Mouse (Mus musculus): ENCODE measurements around the gene Ppa1. TPM values are rescaled to one million over a fixed set of nuclear protein-coding genes. Genes with fewer than 3 reads are reported as not detected.

The Ppa1 gene
- polyA plus RNA-seq, 1 experiment from 2014 or later: 213 TPM

DNA sequence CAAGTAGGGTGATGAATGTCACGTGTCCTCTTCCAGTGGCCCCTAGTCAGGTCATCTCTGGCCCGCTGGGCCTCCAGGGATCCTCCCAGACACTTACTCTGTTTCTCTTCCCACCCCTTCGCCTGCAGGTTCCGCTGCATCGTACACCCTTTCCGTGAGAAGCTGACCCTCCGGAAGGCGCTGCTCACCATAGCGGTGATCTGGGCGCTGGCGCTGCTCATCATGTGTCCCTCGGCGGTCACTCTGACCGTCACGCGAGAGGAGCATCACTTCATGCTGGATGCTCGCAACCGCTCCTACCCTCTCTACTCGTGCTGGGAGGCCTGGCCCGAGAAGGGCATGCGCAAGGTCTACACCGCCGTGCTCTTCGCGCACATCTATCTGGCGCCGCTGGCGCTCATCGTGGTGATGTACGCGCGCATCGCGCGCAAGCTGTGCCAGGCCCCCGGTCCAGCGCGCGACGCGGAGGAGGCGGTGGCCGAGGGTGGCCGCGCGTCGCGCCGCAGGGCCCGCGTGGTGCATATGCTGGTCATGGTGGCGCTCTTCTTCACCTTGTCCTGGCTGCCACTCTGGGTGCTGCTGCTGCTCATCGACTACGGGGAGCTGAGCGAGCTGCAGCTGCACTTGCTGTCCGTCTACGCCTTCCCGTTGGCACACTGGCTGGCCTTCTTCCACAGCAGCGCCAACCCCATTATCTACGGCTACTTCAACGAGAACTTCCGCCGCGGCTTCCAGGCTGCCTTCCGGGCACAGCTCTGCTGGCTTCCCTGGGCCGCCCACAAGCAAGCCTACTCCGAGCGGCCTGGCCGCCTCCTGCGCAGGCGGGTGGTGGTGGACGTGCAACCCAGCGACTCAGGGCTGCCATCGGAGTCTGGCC is 22.7 kb upstream of the Ppa1 start:
- Histone ChIP-seq H3K9ac (peak overlapping the region; percentile 30), H3K27ac (ENCODE audit: low read depth) (no peak overlapping the region), H3K9me3 (ENCODE audit: low read depth, low read length) (no peaks in the 10 kb centered on the region), H3K4me2 (peak overlapping the region; percentile 82), H3K4me1 (ENCODE audit: insufficient read depth) (no peaks in the 10 kb centered on the region), H3K36me3 (ENCODE audit: insufficient read depth) (no peaks in the 10 kb centered on the region), H3K4me3 (ENCODE audit: low read depth, low read length) (peak overlapping the region; percentile 40), H3K27me3 (ENCODE audit: insufficient read depth, low read length) (peaks cover 22% of the 10 kb centered on the region)
- ATAC-seq (ENCODE audit: insufficient read depth) (0 out of 2 replicates have a peak, but pooled peaks have one; percentile 21), DNase-seq (peak; percentile 43)
- no peak for TF ChIP-seq CTCF (IDR thresholded peaks at IDR 0.05; ENCODE audit: low read depth)
- 2% methylated on average over 74 of the region's 74 CpGs for WGBS

DNA sequence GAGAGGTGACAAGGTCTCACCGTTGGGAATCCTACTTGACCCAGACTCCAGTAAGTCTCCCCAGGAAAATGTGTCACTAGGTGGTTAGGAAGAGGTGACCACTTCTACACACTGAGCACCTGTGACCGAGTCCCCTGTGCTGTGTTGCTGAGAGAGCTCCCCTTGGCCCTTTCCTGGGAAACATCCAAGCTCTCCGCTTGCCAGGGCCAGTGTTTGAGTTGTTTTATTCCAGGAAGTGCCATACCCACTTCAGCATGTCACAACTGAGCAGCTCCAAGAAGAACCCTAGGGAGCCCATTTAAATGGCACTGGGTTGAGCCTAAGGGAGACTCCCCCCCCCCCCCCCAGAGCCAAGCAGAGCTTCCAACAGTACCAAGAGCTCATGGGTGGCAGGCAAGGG is 21.8 kb upstream of the Ppa1 start:
- WGBS: 68% methylated on average over 3 of the region's 3 CpGs
- TF ChIP-seq CTCF (IDR thresholded peaks at IDR 0.05; ENCODE audit: low read depth): no peak
- no peak for DNase-seq
- no peak overlapping the region for H3K4me3 ChIP-seq (ENCODE audit: low read depth, low read length)
- no peak overlapping the region for H3K27ac ChIP-seq (ENCODE audit: low read depth)
- peaks cover 22% of the 10 kb centered on the region for H3K27me3 ChIP-seq (ENCODE audit: insufficient read depth, low read length)
- no peaks in the 10 kb centered on the region for H3K9me3 ChIP-seq (ENCODE audit: low read depth, low read length)
- H3K36me3 ChIP-seq (ENCODE audit: insufficient read depth): no peaks in the 10 kb centered on the region
- no peak overlapping the region for H3K9ac ChIP-seq
- H3K4me2 ChIP-seq: no peak overlapping the region
- peak; percentile 35 for ATAC-seq (ENCODE audit: insufficient read depth)
- no peaks in the 10 kb centered on the region for H3K4me1 ChIP-seq (ENCODE audit: insufficient read depth)

DNA sequence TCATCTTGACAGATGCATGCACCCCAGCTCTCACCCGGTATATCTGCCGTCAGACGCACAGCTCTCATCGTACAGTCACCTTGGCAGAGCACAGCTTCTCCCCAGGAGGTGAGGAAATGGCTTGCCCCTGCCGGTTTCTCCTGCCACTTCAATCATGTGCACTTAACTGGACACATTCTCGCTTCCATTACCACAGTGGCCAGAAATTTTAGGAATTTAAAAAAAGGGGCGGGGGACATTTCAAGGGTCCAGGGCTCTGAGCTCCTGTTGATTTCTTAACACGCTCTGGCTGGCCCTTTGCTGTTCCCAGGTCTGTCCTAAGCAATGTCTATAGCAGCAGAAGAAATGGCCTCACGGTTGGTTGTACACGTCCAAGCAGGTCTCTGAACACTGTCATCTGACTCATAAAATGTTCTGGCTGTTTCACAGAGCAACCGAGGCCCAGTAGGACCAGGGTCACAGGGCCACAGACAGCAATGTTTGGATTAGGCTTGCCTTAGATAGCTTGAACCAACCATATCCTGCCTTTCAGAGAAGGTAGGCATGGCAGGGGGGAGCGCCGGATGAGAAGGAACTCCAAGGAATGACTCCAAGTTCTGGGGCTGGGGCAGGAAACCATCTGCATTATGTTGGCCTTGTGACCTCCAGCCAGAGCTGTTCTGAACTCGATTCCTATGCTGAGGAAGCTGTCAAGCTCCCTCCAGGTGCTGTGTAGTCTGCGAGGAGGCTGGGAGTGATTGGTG is 21.0 kb upstream of the Ppa1 start:
- Histone ChIP-seq H3K9me3 (ENCODE audit: low read depth, low read length) (no peaks in the 10 kb centered on the region), H3K9ac (no peak overlapping the region), H3K4me2 (no peak overlapping the region; the same call in 1 of the 2 replicates), H3K27me3 (ENCODE audit: insufficient read depth, low read length) (peaks cover 22% of the 10 kb centered on the region), H3K4me3 (ENCODE audit: low read depth, low read length) (no peak overlapping the region), H3K27ac (ENCODE audit: low read depth) (peak overlapping the region; percentile 6; the same call in 1 of the 2 replicates), H3K36me3 (ENCODE audit: insufficient read depth) (no peaks in the 10 kb centered on the region), H3K4me1 (ENCODE audit: insufficient read depth) (no peaks in the 10 kb centered on the region)
- WGBS: 24% methylated on average over 15 of the region's 15 CpGs
- DNase-seq (peak; percentile 52), ATAC-seq (ENCODE audit: insufficient read depth) (peak; percentile 33; the same call in 1 of the 2 replicates)
- TF ChIP-seq CTCF (IDR thresholded peaks at IDR 0.05; ENCODE audit: low read depth): no peak

DNA sequence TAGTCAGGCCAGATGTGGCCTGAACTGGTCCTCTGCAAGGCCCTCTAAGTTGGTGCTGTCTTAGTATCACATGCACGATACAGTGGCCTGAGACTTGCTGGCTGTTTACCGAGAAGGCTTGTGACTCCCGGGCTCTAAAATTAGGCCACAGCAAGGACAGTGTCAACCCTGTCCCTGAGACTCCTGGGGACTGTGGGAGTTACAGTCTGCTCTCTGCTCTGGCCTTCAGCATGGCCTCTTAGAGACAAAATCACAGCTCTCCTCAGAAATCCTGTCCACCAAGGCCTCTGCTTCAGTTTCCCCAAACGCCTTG is 20.5 kb upstream of the Ppa1 start:
- no peak for ATAC-seq (ENCODE audit: insufficient read depth)
- no peak for TF ChIP-seq CTCF (IDR thresholded peaks at IDR 0.05; ENCODE audit: low read depth)
- 53% methylated on average over 4 of the region's 4 CpGs for WGBS

DNA sequence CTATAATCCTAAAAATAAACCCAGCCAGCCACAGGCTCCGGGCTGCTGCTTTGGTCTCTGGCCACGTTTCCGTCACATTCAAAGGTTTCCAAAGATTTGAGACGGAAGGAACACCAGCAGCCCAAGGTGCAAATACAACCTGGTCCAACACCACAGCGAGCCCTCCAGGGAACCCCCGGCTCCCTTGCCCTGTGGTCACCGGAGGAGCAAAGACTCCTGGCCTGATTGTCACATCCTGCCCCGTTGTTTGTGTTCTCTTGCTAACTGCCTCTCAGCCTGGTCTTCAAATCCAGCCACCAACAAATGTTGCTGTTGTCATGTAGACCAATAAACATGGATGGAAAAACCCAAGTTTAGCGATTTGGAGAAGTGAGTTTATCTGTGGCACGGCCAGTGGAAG is 15.9 kb upstream of the Ppa1 start:
- H3K9ac ChIP-seq: no peak overlapping the region
- no peak overlapping the region for H3K4me2 ChIP-seq
- DNase-seq: no peak
- WGBS: 70% methylated on average over 10 of the region's 10 CpGs
- no peaks in the 10 kb centered on the region for H3K36me3 ChIP-seq (ENCODE audit: insufficient read depth)
- H3K4me1 ChIP-seq (ENCODE audit: insufficient read depth): no peaks in the 10 kb centered on the region
- ATAC-seq (ENCODE audit: insufficient read depth): no peak
- no peaks in the 10 kb centered on the region for H3K27me3 ChIP-seq (ENCODE audit: insufficient read depth, low read length)
- TF ChIP-seq CTCF (IDR thresholded peaks at IDR 0.05; ENCODE audit: low read depth): no peak
- no peaks in the 10 kb centered on the region for H3K9me3 ChIP-seq (ENCODE audit: low read depth, low read length)
- H3K27ac ChIP-seq (ENCODE audit: low read depth): no peak overlapping the region
- no peak overlapping the region for H3K4me3 ChIP-seq (ENCODE audit: low read depth, low read length)

More for the DNA sequence above, 20.5 kb upstream of the Ppa1 start:
- peak overlapping the region; percentile 6; the same call in 1 of the 2 replicates for H3K27ac ChIP-seq (ENCODE audit: low read depth)
- peaks cover 22% of the 10 kb centered on the region for H3K27me3 ChIP-seq (ENCODE audit: insufficient read depth, low read length)
- H3K9ac ChIP-seq: no peak overlapping the region
- DNase-seq: no peak
- no peak overlapping the region for H3K4me2 ChIP-seq
- no peaks in the 10 kb centered on the region for H3K9me3 ChIP-seq (ENCODE audit: low read depth, low read length)
- H3K4me3 ChIP-seq (ENCODE audit: low read depth, low read length): no peak overlapping the region
- no peaks in the 10 kb centered on the region for H3K36me3 ChIP-seq (ENCODE audit: insufficient read depth)
- no peaks in the 10 kb centered on the region for H3K4me1 ChIP-seq (ENCODE audit: insufficient read depth)

DNA sequence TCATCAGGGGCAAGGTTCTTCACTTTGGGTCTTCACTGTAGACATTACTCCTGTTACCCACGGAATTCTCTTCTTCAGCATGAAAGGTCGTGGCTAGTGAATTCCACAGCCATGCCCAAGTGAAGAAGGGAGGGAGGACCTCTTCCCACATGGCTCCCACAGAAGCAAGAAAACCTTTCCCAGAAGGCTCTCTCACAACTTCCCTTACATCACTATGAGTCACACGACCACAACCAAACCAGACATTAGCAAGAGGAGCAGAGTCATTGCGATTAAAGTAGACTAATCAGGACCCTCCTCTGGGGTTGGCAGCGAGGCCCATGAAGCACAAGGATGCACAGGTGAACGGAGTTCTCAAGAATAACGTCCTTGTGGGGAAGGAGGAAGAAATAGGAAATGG is 11.3 kb upstream of the Ppa1 start:
- no peaks in the 10 kb centered on the region for H3K36me3 ChIP-seq (ENCODE audit: insufficient read depth)
- ATAC-seq (ENCODE audit: insufficient read depth): no peak
- DNase-seq: no peak
- no peak overlapping the region for H3K4me3 ChIP-seq (ENCODE audit: low read depth, low read length)
- H3K4me1 ChIP-seq (ENCODE audit: insufficient read depth): no peaks in the 10 kb centered on the region
- H3K27me3 ChIP-seq (ENCODE audit: insufficient read depth, low read length): no peaks in the 10 kb centered on the region
- WGBS: 66% methylated on average over 7 of the region's 7 CpGs
- no peaks in the 10 kb centered on the region for H3K9me3 ChIP-seq (ENCODE audit: low read depth, low read length)
- H3K4me2 ChIP-seq: no peak overlapping the region
- TF ChIP-seq CTCF (IDR thresholded peaks at IDR 0.05; ENCODE audit: low read depth): no peak
- no peak overlapping the region for H3K27ac ChIP-seq (ENCODE audit: low read depth)
- no peak overlapping the region for H3K9ac ChIP-seq

DNA sequence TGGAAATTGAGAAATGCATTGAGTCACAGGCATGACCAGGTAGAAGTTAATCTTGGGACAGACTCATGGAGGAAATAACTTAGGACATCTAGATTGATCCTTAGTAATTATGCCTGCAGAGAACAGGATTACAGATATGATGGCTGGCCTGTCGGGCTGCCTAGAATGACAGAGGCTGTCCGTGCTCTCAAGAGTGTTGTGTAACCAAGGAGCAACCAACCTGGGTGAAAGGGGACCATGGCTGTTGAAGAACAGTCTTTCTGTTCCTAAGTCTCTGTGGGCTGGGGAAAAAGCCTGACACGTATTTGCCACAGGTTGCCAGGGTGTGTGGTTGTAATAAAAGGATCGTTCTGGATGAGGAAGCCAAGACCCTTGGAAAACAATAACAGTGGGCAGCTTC is 8.0 kb upstream of the Ppa1 start:
- no peaks in the 10 kb centered on the region for H3K27me3 ChIP-seq (ENCODE audit: insufficient read depth, low read length)
- H3K27ac ChIP-seq (ENCODE audit: low read depth): no peak overlapping the region
- DNase-seq (no peak), ATAC-seq (ENCODE audit: insufficient read depth) (no peak)
- H3K9ac ChIP-seq: no peak overlapping the region
- no peak overlapping the region for H3K4me3 ChIP-seq (ENCODE audit: low read depth, low read length)
- H3K4me2 ChIP-seq: no peak overlapping the region
- TF ChIP-seq CTCF (IDR thresholded peaks at IDR 0.05; ENCODE audit: low read depth): no peak
- WGBS: 66% methylated on average over 4 of the region's 4 CpGs
- H3K4me1 ChIP-seq (ENCODE audit: insufficient read depth): no peaks in the 10 kb centered on the region
- no peaks in the 10 kb centered on the region for H3K9me3 ChIP-seq (ENCODE audit: low read depth, low read length)
- H3K36me3 ChIP-seq (ENCODE audit: insufficient read depth): no peaks in the 10 kb centered on the region
